Mouse (Mus musculus) cerebellum, adult 11 months (tissue): ENCODE results near the gene Rab12.
"Not testable (repeated sequence)": the region's sequence is repeated elsewhere in the genome, so short reads cannot be mapped to it uniquely, and the experiment has no call there.

Experiments used
- DNase-seq: peaks from one replicate; pipeline ENCODE4 v3.0.0; 2022

Gene Rab12

DNA sequence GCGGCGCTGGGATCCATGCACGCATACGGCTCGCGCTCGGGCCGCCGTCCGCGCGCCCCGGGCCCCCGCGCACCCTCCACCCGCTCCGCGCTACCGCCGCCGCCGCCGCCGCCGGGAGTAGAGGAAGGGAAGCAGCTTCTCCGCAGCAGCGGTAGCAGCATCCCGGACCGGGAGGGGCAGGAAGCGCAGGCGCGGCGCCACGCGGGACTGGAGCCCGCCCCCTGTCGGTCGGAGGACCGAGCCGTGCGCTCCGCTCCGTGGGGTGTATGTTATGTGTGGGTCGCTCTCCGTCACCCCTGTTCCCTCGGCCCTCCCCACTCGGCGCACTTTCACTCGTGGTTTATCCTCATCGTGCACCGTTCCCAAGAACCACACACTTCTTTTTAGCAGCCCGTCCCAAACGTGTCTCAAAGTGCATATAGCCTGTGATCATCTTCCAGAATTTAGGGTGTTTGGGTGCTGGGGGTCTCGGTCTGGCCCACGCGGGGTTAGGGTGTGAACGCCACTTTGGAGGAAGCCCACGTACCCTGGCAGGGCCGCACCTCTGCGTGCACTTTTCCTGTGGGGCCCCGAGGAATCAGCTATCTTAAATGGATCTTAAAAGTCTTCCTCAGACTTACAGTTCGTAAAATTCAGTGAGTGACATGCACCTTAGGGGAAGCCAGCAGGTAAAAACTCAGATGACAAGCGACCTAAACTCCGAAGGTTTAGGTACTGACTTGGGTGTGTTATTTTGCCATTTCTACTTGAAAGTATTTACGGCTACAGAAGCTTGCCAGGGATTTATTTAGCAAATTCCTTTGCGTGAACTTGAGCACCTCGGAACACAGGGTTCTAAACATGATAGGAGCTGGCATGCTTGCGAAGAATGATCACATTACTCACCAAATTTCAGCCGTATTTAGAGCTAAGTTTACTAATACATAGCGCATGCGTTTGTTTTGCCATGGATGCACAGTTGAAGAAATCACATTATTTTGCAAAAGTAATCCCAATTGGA, at the start of gene Rab12:
TSS of gene Rab12 (minus strand) at position 176 of the 1,000 bp plus-strand sequence.
- DNase-seq, result peak; percentile 87

DNA sequence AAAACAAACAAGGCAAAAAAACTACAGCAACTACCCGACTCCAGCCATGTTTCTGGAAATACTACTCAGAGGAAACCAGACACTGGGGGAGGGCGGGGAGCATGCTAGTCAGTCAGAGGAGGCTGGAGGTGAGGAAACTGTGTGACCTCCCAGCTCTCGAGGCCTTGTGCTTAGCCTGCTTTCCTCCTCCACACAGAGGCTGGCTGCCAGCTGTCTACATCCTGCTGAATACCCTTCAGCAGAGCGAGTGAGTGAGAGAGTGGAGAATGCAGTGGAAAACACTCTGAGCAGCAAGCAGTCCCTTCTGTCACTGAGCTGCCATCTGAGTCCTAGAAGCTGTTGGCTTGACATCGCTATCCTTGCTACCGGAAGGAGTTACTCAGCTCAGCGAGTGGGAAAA, 44.7 kb upstream of the Rab12 start:
- no peak for DNase-seq

DNA sequence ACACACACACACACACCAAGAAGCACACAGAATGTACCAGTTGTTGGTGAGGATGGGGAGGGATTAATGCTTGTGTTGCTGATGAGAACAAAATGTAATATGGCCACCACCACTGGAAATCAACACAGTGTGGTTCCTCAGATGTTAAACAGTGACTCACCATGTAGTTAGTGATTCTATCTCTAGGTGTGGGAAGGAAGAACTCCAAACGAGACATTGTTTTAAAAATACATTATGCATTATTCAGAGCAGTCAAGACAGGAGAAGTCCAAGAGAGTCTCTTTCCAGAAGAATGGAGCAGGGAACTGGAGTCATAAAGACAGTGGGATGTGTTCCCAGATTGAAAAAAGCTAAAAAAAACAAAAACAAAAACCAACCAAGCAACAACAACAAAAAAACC, 44.0 kb upstream of the Rab12 start:
- no peak for DNase-seq

DNA sequence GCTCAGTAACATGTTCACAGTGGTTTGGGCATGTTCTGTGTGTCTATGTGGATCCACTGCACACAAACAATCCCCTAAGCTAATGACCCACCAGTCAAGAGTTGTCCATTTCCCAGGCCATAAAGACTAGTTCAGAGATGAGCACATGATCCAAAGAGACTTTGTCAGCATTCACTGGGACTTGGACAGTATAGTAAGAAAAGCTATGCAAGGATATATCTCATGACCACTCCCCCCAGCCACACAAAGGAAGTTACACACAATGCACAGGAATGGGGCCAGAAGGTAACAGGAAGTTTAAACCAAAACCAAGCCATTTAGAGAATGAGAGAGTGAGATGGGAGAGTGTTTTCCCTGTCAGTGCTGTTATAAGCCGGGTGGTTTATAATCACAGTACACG, 41.9 kb upstream of the Rab12 start:
- DNase-seq, result no peak

DNA sequence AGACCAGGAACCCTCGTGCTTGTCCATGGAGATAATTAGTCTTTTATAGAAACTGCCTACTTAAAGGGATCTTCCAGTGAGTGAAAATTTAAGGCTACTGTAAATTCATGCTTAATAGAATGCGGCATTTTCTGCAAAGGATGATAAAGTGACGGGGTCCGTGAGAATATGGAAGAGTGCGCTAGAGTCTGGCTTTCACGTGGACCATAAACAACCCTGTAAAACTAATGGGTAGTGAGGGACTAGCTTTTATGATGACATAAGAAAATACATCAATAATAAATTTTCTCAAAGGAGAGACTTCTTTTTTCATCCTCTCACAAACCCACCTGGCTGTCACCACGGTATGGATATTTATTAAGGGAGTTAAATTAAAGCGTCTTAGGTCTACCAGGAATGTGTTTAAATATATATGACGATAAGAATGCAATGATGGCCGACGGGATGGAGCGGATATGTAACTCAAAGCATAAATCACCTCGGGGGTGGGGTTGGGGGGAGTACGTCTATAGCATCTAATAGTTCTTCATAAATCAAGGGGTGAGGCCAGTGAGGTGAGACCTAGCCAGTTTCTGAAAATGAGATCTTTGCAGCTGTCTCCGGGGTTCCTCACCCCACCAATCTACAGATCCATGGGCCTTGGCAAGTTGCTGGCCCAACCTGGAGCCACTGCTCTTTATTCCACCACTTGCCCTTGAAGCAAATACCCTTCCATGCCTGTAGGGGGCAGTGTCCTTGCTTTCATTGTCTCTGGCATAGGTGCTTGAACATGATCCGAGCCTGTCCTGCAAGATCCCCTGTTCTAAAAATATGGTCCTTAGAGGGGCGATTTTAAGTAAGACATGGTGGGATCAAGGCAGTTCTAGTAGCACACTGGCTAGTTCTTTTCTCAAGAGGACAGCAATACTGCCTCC, 39.1 kb upstream of the Rab12 start:
- no peak for DNase-seq

DNA sequence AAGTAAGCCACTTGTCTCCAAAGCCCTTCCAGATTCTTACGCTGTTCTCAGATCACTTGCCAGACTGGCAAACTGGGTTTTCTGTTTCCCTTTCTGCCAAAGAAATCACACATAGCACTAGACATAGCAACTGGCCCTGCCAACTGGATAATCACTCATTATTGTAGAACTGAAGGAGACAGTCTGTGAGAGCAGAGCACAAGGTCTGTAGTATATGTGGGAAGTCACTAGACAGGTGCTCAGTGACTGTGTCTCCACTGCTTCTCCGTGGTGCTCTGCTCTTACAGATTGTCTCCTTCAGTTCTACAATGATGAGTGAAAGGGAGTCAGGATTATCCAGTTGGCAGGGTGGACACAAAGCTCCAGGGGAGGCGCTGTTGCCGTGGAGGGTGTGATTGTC, 33.2 kb upstream of the Rab12 start:
- no peak for DNase-seq

DNA sequence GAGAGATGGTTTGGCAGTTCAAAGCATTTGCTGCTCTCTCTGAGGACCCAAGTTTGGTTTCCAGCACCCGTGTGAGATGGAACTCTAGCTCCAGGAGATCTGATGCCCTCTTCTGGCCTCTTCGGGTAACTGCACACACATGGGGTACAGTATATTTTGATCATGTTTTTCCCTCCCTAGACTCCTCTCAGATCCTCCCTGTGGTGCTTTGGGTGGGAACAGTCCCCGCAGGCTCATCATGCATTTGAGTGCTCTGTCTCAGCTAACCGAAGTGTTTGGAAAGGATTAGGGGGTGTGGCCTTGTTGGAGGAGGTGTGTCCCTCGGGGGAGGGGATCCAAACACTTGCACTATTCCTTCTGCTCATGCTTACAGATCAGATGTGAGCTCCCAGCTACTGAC, 31.0 kb upstream of the Rab12 start:
- no peak for DNase-seq

DNA sequence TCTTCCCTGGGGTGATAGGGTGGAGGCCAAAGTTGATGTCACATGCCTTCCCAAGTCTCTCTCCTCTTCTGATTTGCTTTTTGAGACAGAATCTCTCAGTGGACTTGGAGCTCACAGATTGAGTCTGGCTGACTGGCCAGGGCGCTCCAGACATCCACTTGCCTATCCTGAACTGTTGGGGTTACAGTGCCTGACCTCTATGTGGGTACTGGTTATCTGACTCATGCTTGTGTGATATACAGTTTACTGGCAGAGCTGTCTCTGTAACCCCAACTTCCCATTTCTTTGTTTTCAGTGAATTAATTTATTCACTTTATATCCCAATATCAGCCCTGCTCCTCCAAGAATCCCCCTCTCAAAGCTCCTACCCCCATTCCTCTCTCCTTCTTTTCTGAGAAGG, 12.8 kb upstream of the Rab12 start:
- no peak for DNase-seq

DNA sequence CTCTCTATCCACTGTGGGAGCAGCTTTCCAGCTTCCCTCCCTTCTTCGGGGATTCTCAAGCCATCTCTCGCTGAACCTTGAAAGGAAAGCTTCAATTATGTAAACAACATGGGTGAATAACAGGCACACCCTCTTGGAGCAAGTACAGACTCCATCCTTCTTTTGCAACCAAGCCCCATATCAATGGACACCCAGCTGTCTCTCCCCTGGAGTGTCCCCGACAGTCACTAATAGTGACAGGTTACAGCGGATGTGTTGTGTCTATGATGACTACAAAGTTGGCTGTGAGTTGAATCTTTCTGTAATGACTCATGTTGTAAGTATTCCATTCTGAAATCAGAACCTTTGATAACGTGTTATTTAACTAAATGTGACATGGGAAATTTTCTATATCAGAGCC, 3.9 kb upstream of the Rab12 start:
- no peak for DNase-seq

DNA sequence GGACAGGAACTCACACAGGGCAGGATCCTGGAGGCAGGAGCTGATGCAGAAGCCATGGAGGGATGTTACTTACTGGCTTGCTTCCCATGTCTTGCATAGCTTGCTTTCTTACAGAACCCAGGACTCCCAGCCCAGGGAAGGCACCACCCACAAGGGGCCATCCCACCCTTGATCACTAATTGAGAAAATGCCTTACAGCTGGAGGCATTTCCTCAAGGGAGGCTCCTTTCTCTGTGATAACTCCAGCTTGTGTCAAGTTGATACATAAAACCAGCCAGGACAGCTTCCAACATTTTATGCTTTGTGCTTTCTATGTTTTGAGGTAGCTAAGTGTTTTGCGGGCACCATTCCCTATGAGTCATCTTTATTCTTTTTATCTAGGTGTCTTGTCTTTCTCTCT, 3.1 kb upstream of the Rab12 start:
- DNase-seq, result not testable (repeated sequence)

DNA sequence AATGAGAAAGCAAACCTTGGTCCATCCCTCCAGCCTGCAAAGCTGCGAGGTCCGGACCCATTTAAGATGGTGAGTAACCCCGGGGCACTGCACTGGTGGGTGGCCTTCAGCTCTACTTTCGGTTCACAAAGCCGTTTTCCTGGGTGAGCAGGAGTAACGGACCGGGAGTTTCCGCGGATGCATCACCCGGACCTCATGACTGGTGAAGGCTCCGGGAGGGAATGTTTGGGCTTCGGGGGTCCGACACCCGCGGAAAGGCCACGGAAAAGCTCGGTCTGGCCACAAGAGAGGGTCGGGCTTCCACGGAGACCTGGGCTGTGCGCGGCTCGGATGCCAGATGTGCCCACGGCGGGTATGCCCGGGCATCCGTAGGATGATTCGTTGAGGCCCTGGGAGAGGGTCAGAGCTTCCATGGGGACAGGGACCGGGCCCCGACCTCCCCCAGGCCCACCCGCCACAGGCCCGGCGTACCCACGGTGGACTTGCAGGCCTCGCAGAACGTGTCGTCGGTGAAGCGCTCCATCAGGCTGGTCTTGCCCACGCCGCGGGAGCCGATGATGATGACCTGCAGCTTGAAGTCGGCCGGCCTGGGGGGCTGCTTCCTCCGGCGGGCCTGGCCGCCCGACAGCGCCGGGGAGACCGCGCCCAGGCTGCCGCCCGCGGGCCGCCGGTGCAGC, 514 bp downstream of the Rab12 start:
- DNase-seq, result no peak

DNA sequence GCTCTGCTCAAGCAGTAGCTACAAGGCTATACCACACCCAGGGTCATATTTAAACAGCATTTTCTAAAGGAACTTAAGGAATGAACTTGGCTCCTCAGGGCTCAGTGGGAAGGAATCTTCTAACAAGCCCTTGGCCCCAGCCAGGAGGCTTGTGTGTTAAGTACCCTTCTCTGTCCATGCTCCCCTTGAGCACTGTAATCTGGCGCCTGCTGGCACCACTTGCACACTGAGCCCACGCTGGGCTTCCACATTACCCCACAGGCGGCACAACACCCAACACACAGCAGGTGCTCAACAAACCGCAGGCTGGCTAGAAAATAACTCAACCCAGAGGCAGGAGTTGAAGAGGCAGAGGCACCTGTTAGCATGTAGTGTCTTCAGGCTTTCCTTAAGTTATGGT, 2.6 kb downstream of the Rab12 start:
- no peak for DNase-seq

DNA sequence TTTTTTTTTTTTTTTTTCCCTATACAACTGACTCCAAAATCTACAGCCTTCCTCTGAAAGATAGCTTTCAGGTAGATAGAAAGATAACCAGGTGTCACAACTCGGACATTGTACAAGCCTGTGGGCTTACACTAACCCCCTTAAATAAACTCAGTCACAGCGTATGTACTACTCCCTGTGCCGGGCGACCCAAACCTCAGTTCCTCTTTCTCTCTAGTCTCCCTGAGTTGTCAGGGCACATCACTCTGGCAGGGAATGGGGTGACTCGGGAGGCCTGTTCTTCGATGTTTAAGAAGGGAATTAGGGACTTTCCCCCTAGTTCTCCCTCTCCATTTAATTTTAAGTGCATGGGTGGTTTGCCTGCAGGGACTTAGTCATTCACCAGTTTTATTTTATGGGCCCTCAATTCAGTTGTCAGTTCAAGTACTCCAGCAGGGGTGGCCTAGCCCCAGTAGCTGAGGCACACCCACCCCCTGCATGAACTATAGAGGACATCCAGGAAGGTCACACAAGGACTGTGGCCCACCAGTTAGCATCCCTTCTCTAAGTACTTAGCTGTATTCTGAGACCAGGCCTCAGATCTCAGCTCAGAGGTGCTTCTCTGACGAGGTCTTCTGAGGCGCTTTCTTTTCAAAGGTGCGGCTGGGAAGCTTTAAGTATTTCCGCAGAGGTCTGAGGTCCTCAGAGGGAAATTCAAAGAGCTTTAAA, 5.1 kb downstream of the Rab12 start:
- DNase-seq, result no peak

DNA sequence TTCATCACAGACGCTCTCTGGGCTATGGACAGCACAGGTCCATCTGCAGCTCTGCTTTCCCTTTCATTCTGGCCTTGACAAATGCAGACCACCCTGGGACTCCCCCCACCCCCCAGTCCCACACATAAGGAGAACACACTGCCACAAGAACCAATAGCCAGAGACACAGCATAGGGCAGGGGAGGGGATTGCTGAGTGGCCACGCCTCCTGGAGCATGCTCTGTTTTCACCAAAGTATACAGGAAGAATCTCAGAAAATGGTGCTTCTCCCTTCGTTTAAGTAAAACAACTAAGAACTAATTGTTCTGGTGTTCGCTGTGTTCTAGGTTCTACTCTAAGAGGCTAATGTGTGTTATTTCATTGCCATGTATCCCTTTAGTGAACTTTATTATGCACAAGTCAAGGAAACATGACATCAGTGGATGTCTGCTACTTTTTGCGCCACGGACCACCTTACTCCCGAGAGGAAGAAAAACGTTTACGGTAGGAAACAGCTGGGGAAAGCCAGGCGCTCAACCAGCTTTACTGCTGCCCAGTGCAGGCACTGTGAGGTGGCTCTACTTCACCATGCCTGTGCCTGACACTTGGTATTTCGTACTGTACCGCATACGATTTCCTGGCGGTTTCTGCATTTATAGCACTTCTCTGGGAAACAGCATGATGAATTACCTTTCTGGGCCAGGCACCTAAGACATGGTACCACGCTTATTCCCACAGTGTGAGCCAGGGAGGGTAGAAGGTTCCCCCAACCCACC, 7.2 kb downstream of the Rab12 start:
- no peak for DNase-seq

DNA sequence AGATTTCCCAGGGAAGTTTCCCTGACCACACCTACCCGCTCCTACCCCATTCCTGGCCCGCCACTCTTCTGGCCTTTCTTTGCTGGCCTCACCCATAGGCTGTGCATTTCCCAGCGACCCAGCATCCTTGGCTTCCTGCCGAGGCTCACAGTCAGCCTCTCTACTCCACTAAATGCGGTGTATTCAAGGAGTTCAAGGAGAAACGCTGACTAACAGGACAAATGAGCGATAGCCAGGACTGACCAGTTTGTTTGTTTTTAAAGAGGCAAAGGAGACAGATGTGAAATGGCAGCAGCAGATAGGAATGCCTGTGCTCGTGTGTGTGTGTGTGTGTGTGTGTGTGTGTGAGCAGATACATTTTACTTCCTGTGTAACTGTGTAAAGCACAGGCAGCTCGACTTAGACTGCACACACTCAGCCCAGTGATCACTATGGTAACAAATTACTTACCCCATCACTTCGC, 9.3 kb downstream of the Rab12 start:
- no peak for DNase-seq

DNA sequence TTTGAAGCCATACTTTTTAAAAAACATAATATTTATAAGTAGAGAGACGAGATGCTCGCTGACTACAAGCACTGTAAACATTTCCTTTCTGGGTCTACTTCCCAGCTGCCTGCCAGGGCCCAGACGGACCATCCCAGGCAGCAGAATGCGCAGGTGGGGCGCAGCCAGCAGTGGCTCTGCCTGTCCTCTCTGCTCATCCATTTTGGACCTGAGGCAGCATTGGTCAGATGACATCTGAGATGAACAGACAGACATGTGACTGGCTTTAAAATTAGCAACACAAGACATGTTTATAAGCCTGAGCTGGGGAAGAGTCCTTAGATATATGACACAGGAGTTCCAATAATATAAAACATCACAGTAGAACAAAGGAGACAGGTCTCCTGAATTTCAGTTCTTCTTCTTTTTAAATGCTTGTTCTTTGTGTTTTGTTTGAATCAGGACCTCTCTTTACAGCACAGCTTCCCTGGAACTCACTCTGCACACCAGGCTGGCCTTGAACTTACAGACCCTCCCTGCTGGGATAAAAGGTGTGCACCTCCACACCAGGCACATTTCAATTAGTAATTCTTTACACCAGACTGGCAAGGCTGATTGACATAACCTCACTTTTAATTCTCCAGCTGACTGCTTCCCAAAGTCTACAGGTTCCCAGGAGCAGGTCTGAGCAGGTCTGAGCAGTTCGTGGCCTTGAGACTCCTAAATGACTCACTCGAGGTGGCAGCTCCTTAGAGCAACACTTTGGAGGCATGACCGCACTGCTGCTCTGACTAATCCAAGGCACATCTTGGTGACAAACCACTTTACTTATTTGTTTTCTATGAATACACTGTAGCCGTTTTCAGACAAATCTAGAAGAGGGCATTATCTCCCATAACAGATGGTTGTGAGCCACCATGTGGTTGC, 12.2 kb downstream of the Rab12 start:
- DNase-seq, result peak; percentile 41

DNA sequence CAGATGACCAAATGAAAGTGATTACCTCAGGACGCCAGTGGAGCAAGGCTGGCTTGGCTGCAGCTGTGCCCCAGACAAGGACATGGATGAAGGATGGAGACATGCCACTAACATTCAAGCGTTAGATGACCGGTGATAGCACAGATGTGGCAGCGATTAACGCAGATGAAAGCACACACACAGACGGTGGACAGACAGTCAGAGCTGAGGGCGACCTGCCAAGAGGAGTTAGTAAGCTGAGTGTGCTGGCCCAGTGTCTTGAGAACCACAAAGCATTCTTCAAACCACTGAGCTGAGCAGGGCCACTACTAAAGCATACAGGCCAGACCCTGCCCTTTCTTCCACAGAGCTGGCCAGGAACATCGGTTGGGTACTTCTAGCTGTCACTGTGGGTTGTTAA, 14.6 kb downstream of the Rab12 start:
- DNase-seq, result no peak

DNA sequence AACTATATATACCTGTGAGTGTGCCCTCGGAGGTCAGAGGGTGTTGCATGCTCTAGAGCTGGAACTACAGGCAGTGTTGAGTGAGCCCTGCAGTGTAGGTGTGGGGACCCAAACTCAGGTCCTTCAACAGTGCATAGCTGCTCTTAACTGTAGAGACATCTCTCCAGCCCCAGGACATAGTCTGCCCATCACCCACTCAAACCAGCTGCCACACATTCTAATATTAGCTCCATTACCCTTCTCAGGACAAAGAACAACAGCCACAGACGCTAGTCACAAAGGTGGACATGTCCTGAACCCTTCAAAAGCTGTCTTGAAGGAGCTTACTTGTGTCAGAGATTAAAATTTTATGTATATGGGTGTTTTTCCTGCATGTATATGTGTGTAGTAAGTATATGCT, 15.3 kb downstream of the Rab12 start:
- no peak for DNase-seq

DNA sequence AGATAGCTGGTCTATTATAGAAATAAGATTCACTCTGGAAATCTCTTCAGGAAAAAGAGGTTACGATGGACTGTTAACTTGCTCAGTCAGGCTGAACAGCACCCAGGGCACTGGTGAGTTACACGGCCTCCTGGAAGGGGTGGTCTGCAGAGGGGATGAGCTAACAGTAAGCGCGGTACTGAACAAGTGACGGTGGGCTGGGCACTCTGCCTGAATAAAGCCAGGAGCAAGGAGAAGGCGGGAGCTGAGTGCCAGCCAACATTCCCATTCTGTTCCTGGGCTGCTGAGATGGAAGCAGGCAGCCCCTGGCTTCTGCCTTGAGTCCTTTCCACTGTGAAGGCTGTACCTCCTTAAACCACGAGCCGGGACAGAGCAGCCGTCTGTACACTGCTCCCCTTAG, 16.1 kb downstream of the Rab12 start:
- DNase-seq, result no peak

DNA sequence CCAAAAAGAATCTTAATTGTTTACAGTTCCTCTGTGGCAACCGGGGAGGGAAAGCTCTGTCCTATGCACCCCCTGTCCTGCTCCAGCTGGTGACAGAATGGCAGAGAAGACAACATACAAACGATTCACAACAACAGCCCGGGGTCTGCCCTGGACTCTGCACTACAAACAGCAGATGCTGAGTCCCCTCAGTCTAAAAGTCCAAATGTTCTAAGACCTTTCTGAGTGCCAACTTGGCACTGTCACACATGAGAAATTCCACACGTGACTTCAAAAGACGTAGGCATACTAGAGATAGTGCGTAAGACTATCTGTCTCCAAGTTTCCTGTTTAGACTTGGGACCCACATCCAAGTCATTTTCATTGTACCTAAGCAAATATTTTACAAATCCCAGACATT, 16.7 kb downstream of the Rab12 start:
- DNase-seq, result no peak

DNA sequence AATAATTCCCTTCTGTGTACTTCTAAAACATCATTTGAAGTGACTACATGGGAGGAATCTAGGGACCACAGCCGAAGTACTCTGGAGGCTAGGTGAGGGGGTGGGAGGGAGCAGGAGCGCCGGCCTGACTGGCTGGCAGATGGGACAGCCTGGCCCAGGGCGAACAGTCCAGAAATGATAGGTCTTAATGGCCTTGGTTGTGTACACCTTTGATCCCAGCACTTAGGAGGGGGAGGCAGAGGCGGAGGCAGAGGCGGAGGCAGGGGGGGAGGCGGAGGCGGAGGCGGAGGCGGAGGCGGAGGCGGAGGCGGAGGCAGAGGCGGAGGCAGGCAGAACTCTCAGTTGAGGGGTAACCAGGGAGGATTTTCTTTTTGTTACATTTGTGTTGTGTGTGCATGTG, 20.9 kb downstream of the Rab12 start:
- DNase-seq, result no peak
